Mouse (Mus musculus) urinary bladder, postnatal 25 days (tissue): ENCODE measurements at regions not wholly inside any gene's neighbourhood (a gene's known extent, or its start where the extent isn't known, plus 50 kb on each side); places are given as distances from the start of the nearest gene placed in this dataset.

ENCODE experiments used
- DNase-seq: peaks from one replicate; pipeline ENCODE4 v3.0.0; 2022; ENCODE audit warnings: low spot score

- DNase-seq, result no peak
These were observed 104.1 kb upstream of the Hes1 start for GRCm38 (mm10) chr16:29959939-29960637.

- no peak for DNase-seq
These were observed 100.9 kb upstream of the Hes1 start for GRCm38 (mm10) chr16:29963284-29963683.

GRCm38 (mm10) chr16:29964563-29964962 lies 99.6 kb upstream of the Hes1 start:
- DNase-seq, result no peak

GRCm38 (mm10) chr16:29968743-29969142 lies 95.4 kb upstream of the Hes1 start:
- no peak for DNase-seq

- DNase-seq, result no peak
These were observed 91.4 kb upstream of the Hes1 start for GRCm38 (mm10) chr16:29972741-29973141.

GRCm38 (mm10) chr16:29973250-29973649 lies 90.9 kb upstream of the Hes1 start:
- peak; percentile 78 for DNase-seq

GRCm38 (mm10) chr16:29975800-29976199 lies 88.4 kb upstream of the Hes1 start:
- no peak for DNase-seq

- no peak for DNase-seq
These were observed 87.2 kb upstream of the Hes1 start for GRCm38 (mm10) chr16:29977011-29977410.

GRCm38 (mm10) chr16:29977711-29978110 lies 86.5 kb upstream of the Hes1 start:
- peak; percentile 46 for DNase-seq

- no peak for DNase-seq
These were observed 85.1 kb upstream of the Hes1 start for GRCm38 (mm10) chr16:29979066-29979465.

- no peak for DNase-seq
These were observed 82.6 kb upstream of the Hes1 start for GRCm38 (mm10) chr16:29981543-29981942.

- no peak for DNase-seq
These were observed 81.9 kb upstream of the Hes1 start for GRCm38 (mm10) chr16:29982224-29982785.

- no peak for DNase-seq
These were observed 81.0 kb upstream of the Hes1 start for GRCm38 (mm10) chr16:29983161-29983560.

- DNase-seq, result no peak
These were observed 78.9 kb upstream of the Hes1 start for GRCm38 (mm10) chr16:29985126-29985931.

- DNase-seq, result no peak
These were observed 76.6 kb upstream of the Hes1 start for GRCm38 (mm10) chr16:29987595-29987994.

GRCm38 (mm10) chr16:29987999-29988398 lies 76.2 kb upstream of the Hes1 start:
- no peak for DNase-seq

- DNase-seq, result no peak
These were observed 74.9 kb upstream of the Hes1 start for GRCm38 (mm10) chr16:29989308-29989707.

GRCm38 (mm10) chr16:29990393-29990792 lies 73.8 kb upstream of the Hes1 start:
- no peak for DNase-seq

GRCm38 (mm10) chr16:29990795-29991587 lies 73.2 kb upstream of the Hes1 start:
- DNase-seq, result no peak

- no peak for DNase-seq
These were observed 72.3 kb upstream of the Hes1 start for GRCm38 (mm10) chr16:29991876-29992380.

GRCm38 (mm10) chr16:29993111-29993510 lies 71.1 kb upstream of the Hes1 start:
- no peak for DNase-seq

GRCm38 (mm10) chr16:29993535-29993934 lies 70.6 kb upstream of the Hes1 start:
- no peak for DNase-seq
